Mouse (Mus musculus) right cerebral cortex, postnatal 25 days (tissue): ENCODE measurements at regions not wholly inside any gene's neighbourhood (a gene's known extent, or its start where the extent isn't known, plus 50 kb on each side); places are given as distances from the start of the nearest gene placed in this dataset.

Experiments used
- DNase-seq: peaks from one replicate; pipeline ENCODE4 v3.0.0; 2022

GRCm38 (mm10) chr4:12620756-12621270 is 449.0 kb upstream of the Fam92a start:
- DNase-seq = no peak

- DNase-seq = no peak
Measured at GRCm38 (mm10) chr4:12620059-12620755, 448.4 kb upstream of the Fam92a start.

- DNase-seq = no peak
Measured at GRCm38 (mm10) chr4:12616665-12617064, 444.9 kb upstream of the Fam92a start.

GRCm38 (mm10) chr4:12611511-12611910 is 439.7 kb upstream of the Fam92a start:
- no peak for DNase-seq

GRCm38 (mm10) chr4:12601165-12601919 is 429.5 kb upstream of the Fam92a start:
- no peak for DNase-seq

GRCm38 (mm10) chr4:12595801-12596515 is 424.1 kb upstream of the Fam92a start:
- peak; percentile 54 for DNase-seq

GRCm38 (mm10) chr4:12592973-12593372 is 421.2 kb upstream of the Fam92a start:
- no peak for DNase-seq

- no peak for DNase-seq
Measured at GRCm38 (mm10) chr4:12578102-12578501, 406.3 kb upstream of the Fam92a start.

- no peak for DNase-seq
Measured at GRCm38 (mm10) chr4:12571881-12572280, 400.1 kb upstream of the Fam92a start.

- peak; percentile 10 for DNase-seq
Measured at GRCm38 (mm10) chr4:12570689-12571088, 398.9 kb upstream of the Fam92a start.

- no peak for DNase-seq
Measured at GRCm38 (mm10) chr4:12567643-12568042, 395.8 kb upstream of the Fam92a start.

GRCm38 (mm10) chr4:12563016-12563415 is 391.2 kb upstream of the Fam92a start:
- no peak for DNase-seq

- no peak for DNase-seq
Measured at GRCm38 (mm10) chr4:12560546-12560945, 388.7 kb upstream of the Fam92a start.

- DNase-seq = no peak
Measured at GRCm38 (mm10) chr4:12560015-12560414, 388.2 kb upstream of the Fam92a start.

- no peak for DNase-seq
Measured at GRCm38 (mm10) chr4:12557105-12557504, 385.3 kb upstream of the Fam92a start.

- DNase-seq = no peak
Measured at GRCm38 (mm10) chr4:12549265-12549664, 377.4 kb upstream of the Fam92a start.

- DNase-seq = no peak
Measured at GRCm38 (mm10) chr4:12543906-12544305, 372.1 kb upstream of the Fam92a start.

GRCm38 (mm10) chr4:12541508-12541907 is 369.7 kb upstream of the Fam92a start:
- no peak for DNase-seq

GRCm38 (mm10) chr4:12539184-12539791 is 367.5 kb upstream of the Fam92a start:
- DNase-seq = no peak

- DNase-seq = peak; percentile 38
Measured at GRCm38 (mm10) chr4:12538694-12539121, 366.9 kb upstream of the Fam92a start.

GRCm38 (mm10) chr4:12538043-12538442 is 366.2 kb upstream of the Fam92a start:
- DNase-seq = no peak

- DNase-seq = no peak
Measured at GRCm38 (mm10) chr4:12534151-12534550, 362.3 kb upstream of the Fam92a start.

GRCm38 (mm10) chr4:12532961-12533360 is 361.1 kb upstream of the Fam92a start:
- no peak for DNase-seq
